Mouse (Mus musculus): Measurements from ENCODE around the gene Clcn6.

Gene Clcn6
- long read RNA-seq, experiment 1, result 0 reads
- long read RNA-seq, experiment 2, result 0 reads

- intact Hi-C loops (cut with DNase I), result no loop called here
Measured at GRCm38 (mm10) chr4:148038600-148039253, at the start of gene Clcn6, which contains the start of gene Mthfr. Gene Clcn6 (minus strand): TSS chr4:148038821. Gene Mthfr (plus strand): TSS chr4:148039077.

- intact Hi-C loops (cut with DNase I), result no loop called here
Measured at GRCm38 (mm10) chr4:148087907-148088527, 49.4 kb upstream of the Clcn6 start, which contains the start of gene Agtrap. Gene Agtrap (minus strand): TSS chr4:148088031.

GRCm38 (mm10) chr4:148087091-148087906 is 48.7 kb upstream of the Clcn6 start:
- intact Hi-C loops (cut with DNase I), result no loop called here

- intact Hi-C loops (cut with DNase I), result no loop called here
Measured at GRCm38 (mm10) chr4:148085907-148086305, 47.3 kb upstream of the Clcn6 start.

GRCm38 (mm10) chr4:148085131-148085906 is 46.7 kb upstream of the Clcn6 start:
- intact Hi-C loops (cut with DNase I), result no loop called here

DNA sequence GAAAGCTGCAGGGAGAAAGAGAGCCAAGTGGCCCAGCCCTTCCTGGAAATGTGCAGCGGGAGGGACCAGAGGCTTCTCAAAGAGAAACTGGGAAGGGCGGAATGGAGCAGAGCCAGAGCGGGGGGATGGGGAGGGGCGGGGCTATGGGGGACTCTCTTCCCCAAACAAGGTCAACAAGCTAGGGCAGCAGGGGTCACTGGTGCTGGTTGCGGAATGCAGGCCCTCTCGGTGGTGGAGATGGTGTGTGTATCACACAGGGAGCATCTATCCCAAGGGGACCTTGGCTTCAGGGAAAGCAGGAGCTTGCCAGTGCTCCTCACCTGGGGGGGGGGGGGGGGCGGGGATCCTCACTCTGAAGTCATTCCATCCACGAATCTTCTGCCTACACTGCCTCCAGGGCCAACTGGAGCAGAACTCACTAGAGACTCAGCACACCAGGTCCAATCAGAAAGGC is 45.7 kb upstream of the Clcn6 start:
- intact Hi-C loops (cut with DNase I), result no loop called here

DNA sequence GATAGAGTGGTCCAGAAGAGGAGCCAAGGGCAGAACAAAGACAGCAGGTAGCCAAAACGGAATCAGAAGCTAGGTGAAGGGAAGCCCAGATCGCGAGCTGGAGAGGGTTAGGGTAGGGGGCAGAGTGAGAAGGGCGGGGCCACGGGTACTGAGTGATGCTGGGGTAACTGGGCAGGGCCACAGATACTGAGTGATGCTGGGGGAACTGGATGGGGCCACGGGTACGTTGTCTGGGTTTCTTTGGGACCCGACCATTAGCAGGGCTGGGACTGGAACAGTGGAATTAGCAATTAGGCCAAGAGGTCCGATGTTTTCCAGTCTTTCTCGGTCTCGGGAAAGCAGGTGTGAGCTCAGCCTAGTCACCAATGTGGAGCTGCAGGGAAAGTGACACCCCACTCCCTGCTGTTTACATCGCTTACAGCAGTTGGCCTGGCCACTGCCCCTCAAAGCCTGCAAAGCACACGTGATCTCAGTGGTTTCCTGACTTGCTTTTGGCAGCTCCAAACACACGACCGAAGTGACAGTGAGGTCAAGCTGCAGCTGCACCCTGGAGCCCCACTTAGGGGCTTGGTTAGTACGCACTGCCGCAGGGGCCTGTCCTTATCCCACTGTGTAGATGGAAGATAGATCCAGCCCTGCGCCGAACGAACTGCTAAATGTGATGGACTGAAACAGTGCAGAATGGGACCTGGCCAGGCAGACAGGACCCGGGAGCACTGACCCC is 44.7 kb upstream of the Clcn6 start:
- intact Hi-C loops (cut with DNase I), result no loop called here

GRCm38 (mm10) chr4:148082257-148083044 is 43.8 kb upstream of the Clcn6 start:
- intact Hi-C loops (cut with DNase I), result no loop called here

DNA sequence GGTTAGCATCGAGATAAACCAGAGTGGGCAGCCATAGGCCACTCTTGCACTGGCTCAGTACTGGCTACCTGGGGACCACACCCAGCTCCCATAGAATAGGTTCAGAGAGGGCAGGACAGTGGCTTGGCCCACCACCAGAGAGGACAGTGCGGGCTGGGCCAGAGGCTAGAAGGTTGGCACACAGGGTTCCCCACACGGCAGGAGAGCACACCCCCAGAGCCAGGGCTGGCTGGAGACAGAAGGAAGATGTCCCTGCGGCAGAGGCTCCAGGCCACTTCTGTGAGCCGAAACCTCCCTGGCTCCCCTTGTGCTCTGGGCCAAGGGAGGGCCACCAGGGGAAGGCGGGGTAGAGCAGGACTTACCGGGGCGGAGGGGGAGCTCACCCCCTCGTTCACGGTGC is 42.6 kb upstream of the Clcn6 start:
- intact Hi-C loops (cut with DNase I), result no loop called here

DNA sequence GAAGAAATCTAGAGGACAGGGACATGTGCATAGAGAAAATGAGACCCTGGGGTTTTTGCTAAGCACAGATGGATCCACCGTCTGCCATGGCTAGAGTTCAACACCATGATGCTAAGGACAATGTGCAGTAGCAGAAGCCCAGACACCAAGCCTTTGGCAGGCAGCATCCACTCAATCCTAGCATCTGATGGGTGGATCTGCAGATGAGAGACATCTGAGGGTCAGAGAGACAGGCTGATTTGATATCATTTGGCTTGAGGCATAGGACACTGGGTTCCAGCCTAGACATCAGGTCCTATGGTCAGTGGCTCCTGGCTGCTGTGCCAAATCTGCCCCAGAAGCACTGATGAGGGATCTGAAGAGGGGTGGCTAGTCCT is 42.0 kb upstream of the Clcn6 start:
- intact Hi-C loops (cut with DNase I), result no loop called here

DNA sequence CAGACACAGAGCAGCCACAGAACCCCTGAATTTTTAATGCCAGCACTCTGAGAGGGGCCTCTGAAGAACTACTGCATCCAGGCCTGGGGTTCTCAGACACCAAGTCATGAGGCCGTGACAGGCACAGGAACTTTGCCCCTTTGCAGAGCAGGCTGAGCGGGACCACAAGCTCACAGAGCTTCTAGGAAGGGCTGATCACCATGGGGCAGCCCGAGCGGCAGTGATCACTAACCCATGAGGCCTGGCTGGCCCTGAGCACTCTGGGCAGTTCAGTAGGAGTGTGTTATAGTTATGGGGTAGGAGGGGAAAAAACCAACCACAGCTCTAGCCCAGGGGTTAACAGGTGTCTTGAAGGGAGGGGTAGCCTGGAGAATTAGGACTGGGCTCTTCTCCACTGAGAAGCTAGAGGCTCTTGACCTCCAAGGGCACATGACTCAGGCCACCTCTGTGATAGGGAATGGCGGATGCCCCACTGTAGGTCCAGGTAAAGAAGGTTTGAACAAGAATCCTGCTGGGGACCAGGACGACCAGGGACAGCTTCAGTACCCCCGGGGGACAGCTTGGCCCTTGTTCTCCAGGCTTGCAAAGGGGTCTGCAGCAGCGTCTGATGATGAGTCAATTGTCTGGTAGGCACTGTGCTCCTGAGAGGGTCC is 41.4 kb upstream of the Clcn6 start:
- intact Hi-C loops (cut with DNase I), result no loop called here

- intact Hi-C loops (cut with DNase I), result no loop called here
Measured at GRCm38 (mm10) chr4:148079212-148079611, 40.6 kb upstream of the Clcn6 start.

DNA sequence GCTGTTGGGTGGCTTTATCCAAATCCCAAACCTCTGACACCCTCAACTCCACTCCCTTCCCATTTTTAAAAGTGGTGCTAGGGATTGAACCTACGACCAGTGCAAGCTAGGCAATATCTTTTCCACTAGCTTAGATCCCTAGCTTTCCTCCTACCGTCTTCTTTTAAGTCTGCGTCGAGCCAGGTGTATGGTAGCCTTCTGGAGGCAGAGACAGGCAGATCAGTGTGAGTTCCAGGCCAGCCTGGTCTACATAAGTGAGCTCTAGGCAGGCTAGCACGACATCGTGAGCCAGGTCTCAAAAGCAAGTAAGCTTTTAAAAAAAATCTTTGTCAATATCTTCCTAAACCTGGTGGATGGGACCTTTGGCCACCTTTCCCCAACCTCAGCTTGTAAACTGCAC is 37.3 kb upstream of the Clcn6 start:
- intact Hi-C loops (cut with DNase I), result no loop called here

DNA sequence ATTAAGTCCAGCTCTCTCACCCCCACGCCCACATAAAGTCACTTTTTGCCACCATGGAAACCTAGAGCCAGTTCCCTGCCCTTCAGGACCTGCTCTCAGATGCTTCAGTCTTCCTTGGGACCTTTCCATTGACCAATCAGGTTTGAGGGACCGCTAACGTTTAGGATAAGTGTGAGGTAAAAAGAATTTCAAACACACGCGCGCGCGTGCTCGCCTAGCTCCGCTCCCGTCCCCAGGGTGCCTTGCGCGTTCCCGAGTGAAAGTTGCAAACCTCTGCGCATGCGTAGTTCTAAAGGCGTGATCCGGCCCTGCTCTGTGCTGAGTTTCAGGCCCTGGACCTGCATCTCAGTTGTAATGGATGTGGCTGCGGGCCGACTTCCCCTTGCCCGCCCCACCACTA is 36.6 kb upstream of the Clcn6 start:
- intact Hi-C loops (cut with DNase I), result no loop called here

- intact Hi-C loops (cut with DNase I), result no loop called here
Measured at GRCm38 (mm10) chr4:148074521-148075189, 36.0 kb upstream of the Clcn6 start.

GRCm38 (mm10) chr4:148071508-148071907 is 32.9 kb upstream of the Clcn6 start:
- intact Hi-C loops (cut with DNase I), result no loop called here

GRCm38 (mm10) chr4:148069602-148070218 is 31.1 kb upstream of the Clcn6 start:
- intact Hi-C loops (cut with DNase I), result no loop called here

- intact Hi-C loops (cut with DNase I), result no loop called here
Measured at GRCm38 (mm10) chr4:148067346-148067745, 28.7 kb upstream of the Clcn6 start.
